Mouse (Mus musculus) heart, embryonic 13.5 days (tissue): ENCODE results near the gene Myo1d. TPM values are rescaled to one million over a fixed set of nuclear protein-coding genes. Genes with fewer than 3 reads are reported as not detected.

Source experiments
- ATAC-seq: fragments of 200-750 bp; cut with Nextera tagmentation; 2 replicates; pipeline ENCODE4 v1.8.0; 2017; ENCODE audit warnings: moderate TSS enrichment; ENCODE audit not compliant: insufficient number of reproducible peaks, low FRiP score, low TSS enrichment; ENCODE audit errors: extremely low read depth
- H3K27ac ChIP-seq: fragments of 300-500 bp; sonication (generic); replicated peaks from 2 replicates; pipeline ENCODE4 v1.5.1; 2015; ENCODE audit warnings: moderate library complexity, mild to moderate bottlenecking, inconsistent platforms
- H3K27me3 ChIP-seq: fragments of 300-500 bp; sonication (generic); replicated peaks from 2 replicates; pipeline ENCODE4 v1.6.1; 2015; ENCODE audit warnings: mild to moderate bottlenecking, inconsistent platforms
- H3K36me3 ChIP-seq: fragments of 300-500 bp; sonication (generic); 2 replicates; pipeline ENCODE4 v1.6.1; 2015; ENCODE audit warnings: mild to moderate bottlenecking, inconsistent platforms
- H3K4me1 ChIP-seq: fragments of 300-500 bp; sonication (generic); 2 replicates; pipeline ENCODE4 v1.6.1; 2015; ENCODE audit warnings: inconsistent platforms
- H3K4me2 ChIP-seq: fragments of 300-500 bp; sonication (generic); 2 replicates; pipeline ENCODE4 v1.6.1; 2015; ENCODE audit warnings: inconsistent platforms, mild to moderate bottlenecking, moderate library complexity
- H3K4me3 ChIP-seq: fragments of 300-500 bp; sonication (generic); 2 replicates; pipeline ENCODE4 v1.5.1; 2015; ENCODE audit warnings: moderate library complexity, mild to moderate bottlenecking, inconsistent platforms
- H3K9ac ChIP-seq: fragments of 300-500 bp; sonication (generic); 2 replicates; pipeline ENCODE4 v1.6.1; 2015; ENCODE audit warnings: inconsistent platforms, mild to moderate bottlenecking, moderate library complexity
- H3K9me3 ChIP-seq: fragments of 300-500 bp; sonication (generic); 2 replicates; pipeline ENCODE4 v1.6.1; 2016; ENCODE audit warnings: inconsistent platforms
- WGBS: fragments of 180-500 bp; shearing (Covaris S2); methylation state at CpG from one replicate; pipeline ENCODE4 v1.1.7; 2015; ENCODE audit warnings: mixed read lengths; 5-methylcytosine and 5-hydroxymethylcytosine counted together
- polyA plus RNA-seq: library from polyadenylated mRNA; unstranded; fragments of >200 nt; fragmentation: Nextera tagmentation; extraction: Ambion mirVana; gene quantifications from 2 replicates; pipeline ENCODE4 v1.2.1, GENCODE M21; 2015

Gene Myo1d
- polyA plus RNA-seq, 1 experiment from 2014 or later, result 9.1 TPM

- WGBS, result 39% methylated on average over 3 of the region's 3 CpGs
- no peak for ATAC-seq
Observed at GRCm38 (mm10) chr11:80566286-80566685, 213.5 kb downstream of the Myo1d start.

GRCm38 (mm10) chr11:80564975-80565965, 214.6 kb downstream of the Myo1d start:
- peaks cover 23% of the 10 kb centered on the region for H3K4me1 ChIP-seq
- H3K4me2 ChIP-seq, result no peak overlapping the region
- no peak overlapping the region for H3K9ac ChIP-seq
- no peak for ATAC-seq
- no peak overlapping the region for H3K4me3 ChIP-seq
- no peak overlapping the region for H3K27ac ChIP-seq
- 0 out of 2 replicates have a peak, but pooled peaks cover 5% of the 10 kb centered on the region for H3K27me3 ChIP-seq
- no peaks in the 10 kb centered on the region for H3K9me3 ChIP-seq
- H3K36me3 ChIP-seq, result no peaks in the 10 kb centered on the region
- WGBS, result 57% methylated on average over 7 of the region's 7 CpGs

More at GRCm38 (mm10) chr11:80566286-80566685, 213.5 kb downstream of the Myo1d start:
- H3K4me2 ChIP-seq, result no peak overlapping the region
- no peaks in the 10 kb centered on the region for H3K9me3 ChIP-seq
- peaks cover 23% of the 10 kb centered on the region for H3K4me1 ChIP-seq
- no peaks in the 10 kb centered on the region for H3K36me3 ChIP-seq
- no peak overlapping the region for H3K9ac ChIP-seq
- no peak overlapping the region for H3K4me3 ChIP-seq
- no peak overlapping the region for H3K27ac ChIP-seq
- 0 out of 2 replicates have a peak, but pooled peaks cover 5% of the 10 kb centered on the region for H3K27me3 ChIP-seq

GRCm38 (mm10) chr11:80562479-80562878, 217.3 kb downstream of the Myo1d start:
- Histone ChIP-seq H3K4me1 (peaks cover 23% of the 10 kb centered on the region), H3K27ac (no peak overlapping the region), H3K4me2 (no peak overlapping the region), H3K36me3 (no peaks in the 10 kb centered on the region), H3K4me3 (no peak overlapping the region), H3K9ac (no peak overlapping the region), H3K9me3 (no peaks in the 10 kb centered on the region), H3K27me3 (no peaks in the 10 kb centered on the region)
- ATAC-seq, result no peak
- WGBS, result 33% methylated on average over 3 of the region's 3 CpGs

- H3K9ac ChIP-seq, result no peak overlapping the region
- H3K27ac ChIP-seq, result no peak overlapping the region
- no peak overlapping the region for H3K4me3 ChIP-seq
- peaks cover 10% of the 10 kb centered on the region for H3K4me1 ChIP-seq
- no peak for ATAC-seq
- no peaks in the 10 kb centered on the region for H3K27me3 ChIP-seq
- H3K9me3 ChIP-seq, result no peaks in the 10 kb centered on the region
- WGBS, result 63% methylated on average over 5 of the region's 5 CpGs
- H3K36me3 ChIP-seq, result no peaks in the 10 kb centered on the region
- H3K4me2 ChIP-seq, result no peak overlapping the region
Observed at GRCm38 (mm10) chr11:80560770-80561169, 219.1 kb downstream of the Myo1d start.

GRCm38 (mm10) chr11:80555416-80555815, 224.4 kb downstream of the Myo1d start:
- H3K4me3 ChIP-seq, result no peak overlapping the region
- no peaks in the 10 kb centered on the region for H3K27me3 ChIP-seq
- no peaks in the 10 kb centered on the region for H3K4me1 ChIP-seq
- WGBS, result 89% methylated on average over 5 of the region's 5 CpGs
- no peak overlapping the region for H3K4me2 ChIP-seq
- H3K9me3 ChIP-seq, result no peaks in the 10 kb centered on the region
- no peak for ATAC-seq
- H3K36me3 ChIP-seq, result no peaks in the 10 kb centered on the region
- no peak overlapping the region for H3K27ac ChIP-seq
- no peak overlapping the region for H3K9ac ChIP-seq

GRCm38 (mm10) chr11:80553046-80553445, 226.8 kb downstream of the Myo1d start:
- Histone ChIP-seq H3K9ac (no peak overlapping the region), H3K27me3 (no peaks in the 10 kb centered on the region), H3K27ac (no peak overlapping the region), H3K4me3 (no peak overlapping the region), H3K36me3 (no peaks in the 10 kb centered on the region), H3K4me1 (no peaks in the 10 kb centered on the region), H3K4me2 (no peak overlapping the region), H3K9me3 (no peaks in the 10 kb centered on the region)
- ATAC-seq, result no peak
- WGBS, result 70% methylated on average over 11 of the region's 11 CpGs

- Histone ChIP-seq H3K27me3 (no peaks in the 10 kb centered on the region), H3K4me3 (no peak overlapping the region)
- WGBS, result 46% methylated on average over 3 of the region's 3 CpGs
Observed at GRCm38 (mm10) chr11:80551634-80552033, 228.2 kb downstream of the Myo1d start.

GRCm38 (mm10) chr11:80550264-80550663, 229.6 kb downstream of the Myo1d start:
- Histone ChIP-seq H3K27me3 (no peaks in the 10 kb centered on the region), H3K9ac (no peak overlapping the region), H3K4me3 (no peak overlapping the region), H3K36me3 (no peaks in the 10 kb centered on the region), H3K4me2 (no peak overlapping the region), H3K4me1 (no peaks in the 10 kb centered on the region), H3K9me3 (no peaks in the 10 kb centered on the region), H3K27ac (no peak overlapping the region)
- ATAC-seq, result no peak
- 64% methylated on average over 10 of the region's 10 CpGs for WGBS

More at GRCm38 (mm10) chr11:80551634-80552033, 228.2 kb downstream of the Myo1d start:
- H3K4me1 ChIP-seq, result no peaks in the 10 kb centered on the region
- no peak overlapping the region for H3K27ac ChIP-seq
- no peak overlapping the region for H3K9ac ChIP-seq
- no peak for ATAC-seq
- H3K4me2 ChIP-seq, result no peak overlapping the region
- H3K9me3 ChIP-seq, result no peaks in the 10 kb centered on the region
- H3K36me3 ChIP-seq, result no peaks in the 10 kb centered on the region

GRCm38 (mm10) chr11:80549854-80550253, 230.0 kb downstream of the Myo1d start:
- Histone ChIP-seq H3K4me1 (no peaks in the 10 kb centered on the region), H3K9me3 (no peaks in the 10 kb centered on the region), H3K4me2 (no peak overlapping the region), H3K36me3 (no peaks in the 10 kb centered on the region), H3K27ac (no peak overlapping the region), H3K27me3 (no peaks in the 10 kb centered on the region), H3K4me3 (no peak overlapping the region), H3K9ac (no peak overlapping the region)
- no peak for ATAC-seq
- 73% methylated on average over 6 of the region's 6 CpGs for WGBS

GRCm38 (mm10) chr11:80546233-80546632, 233.6 kb downstream of the Myo1d start:
- Histone ChIP-seq H3K9ac (no peak overlapping the region), H3K4me2 (no peak overlapping the region), H3K27me3 (no peaks in the 10 kb centered on the region), H3K4me3 (no peak overlapping the region), H3K9me3 (no peaks in the 10 kb centered on the region), H3K27ac (no peak overlapping the region), H3K36me3 (no peaks in the 10 kb centered on the region), H3K4me1 (no peaks in the 10 kb centered on the region)
- 60% methylated on average over 2 of the region's 2 CpGs for WGBS
- ATAC-seq, result no peak

- WGBS, result 59% methylated on average over 4 of the region's 4 CpGs
- Histone ChIP-seq H3K4me1 (no peaks in the 10 kb centered on the region), H3K4me2 (no peak overlapping the region), H3K4me3 (no peak overlapping the region), H3K9me3 (no peaks in the 10 kb centered on the region), H3K9ac (no peak overlapping the region), H3K27ac (no peak overlapping the region), H3K27me3 (no peaks in the 10 kb centered on the region), H3K36me3 (no peaks in the 10 kb centered on the region)
- no peak for ATAC-seq
Observed at GRCm38 (mm10) chr11:80539056-80539455, 240.8 kb downstream of the Myo1d start.

GRCm38 (mm10) chr11:80532966-80533365, 246.9 kb downstream of the Myo1d start:
- no peak overlapping the region for H3K4me3 ChIP-seq
- 20% methylated on average over 1 of the region's 1 CpGs for WGBS
- H3K9ac ChIP-seq, result no peak overlapping the region
- no peak for ATAC-seq
- H3K27ac ChIP-seq, result no peak overlapping the region
- H3K4me1 ChIP-seq, result no peaks in the 10 kb centered on the region
- H3K27me3 ChIP-seq, result no peaks in the 10 kb centered on the region
- H3K36me3 ChIP-seq, result no peaks in the 10 kb centered on the region; the same call in 1 of the 2 replicates
- H3K9me3 ChIP-seq, result no peaks in the 10 kb centered on the region
- H3K4me2 ChIP-seq, result no peak overlapping the region
